Mouse (Mus musculus) megakaryocyte, embryonic 14.5 days (primary cell): ENCODE results near the gene Gli1.

ENCODE experiments used
- FLI1 ChIP-seq: IDR thresholded peaks from 2 replicates; pipeline ENCODE4 v1.6.1; 2012; ENCODE audit warnings: low read length, inconsistent platforms, mixed read lengths
- GATA1 ChIP-seq: IDR thresholded peaks from 3 replicates; pipeline ENCODE4 v1.6.1; 2012; ENCODE audit warnings: mixed read lengths, low read length, inconsistent platforms, borderline replicate concordance

- TF ChIP-seq GATA1 (no peak), FLI1 (no peak)
These were observed 59.1 kb downstream of the Gli1 start for GRCm38 (mm10) chr10:127282620-127283215.
